Mouse (Mus musculus) thymus, adult 2 months (tissue): ENCODE results near the gene Nr5a2.

ENCODE experiments used
- CTCF ChIP-seq: fragments of 200-500 bp; IDR thresholded peaks from 2 replicates; pipeline ENCODE4 v1.5.1; 2012; ENCODE audit warnings: mild to moderate bottlenecking, control low read depth, low read length, moderate library complexity, borderline replicate concordance; ENCODE audit not compliant: control insufficient read depth, poor library complexity, insufficient read depth; ENCODE audit errors: extremely low read depth
- POLR2A ChIP-seq: fragments of 200-500 bp; IDR thresholded peaks from 2 replicates; pipeline ENCODE4 v1.6.1; 2012; ENCODE audit warnings: mild to moderate bottlenecking, low read length, control low read depth, moderate library complexity; ENCODE audit not compliant: control insufficient read depth, poor library complexity, insufficient read depth; ENCODE audit errors: extremely low read depth

GRCm38 (mm10) chr1:137003816-137004215 lies 43.6 kb upstream of the Nr5a2 start:
- TF ChIP-seq POLR2A (no peak), CTCF (no peak)
